Mouse (Mus musculus) cerebellum, adult 2 months (tissue): ENCODE data around the gene Scamp4.

ENCODE experiments used
- CTCF ChIP-seq: fragments of 200-500 bp; IDR thresholded peaks from 2 replicates; pipeline ENCODE4 v1.5.1; 2011; ENCODE audit warnings: low read depth, mild to moderate bottlenecking, control low read depth, low read length, moderate library complexity, borderline replicate concordance; ENCODE audit not compliant: insufficient read depth
- POLR2A ChIP-seq: fragments of 200-500 bp; IDR thresholded peaks from 2 replicates; pipeline ENCODE4 v1.6.1; 2011; ENCODE audit warnings: low read length, control low read depth, borderline replicate concordance; ENCODE audit not compliant: insufficient read depth

GRCm38 (mm10) chr10:80623457-80624191 is 21.0 kb downstream of the Scamp4 start:
- TF ChIP-seq CTCF (no peak), POLR2A (no peak)
